Mouse (Mus musculus) liver, adult 2 months (tissue): ENCODE data around the gene Anapc11. TPM values are rescaled to one million over a fixed set of nuclear protein-coding genes. Genes with fewer than 3 reads are reported as not detected.
A peak's percentile ranks its signal among the peaks of the same experiment; 100 is the strongest.

ENCODE experiments used
- DNase-seq: peaks from one replicate; pipeline ENCODE4 v3.0.0-alpha.2; 2011; ENCODE audit warnings: low read depth, low spot score; ENCODE audit errors: extremely low read depth
- H3K27ac ChIP-seq: fragments of 200-500 bp; replicated peaks from 2 replicates; pipeline ENCODE4 v1.5.1; 2012; ENCODE audit warnings: low read depth, mild to moderate bottlenecking, control low read depth, inconsistent platforms, low read length; ENCODE audit not compliant: insufficient read depth
- H3K27me3 ChIP-seq: fragments of 200-500 bp; 2 replicates; pipeline ENCODE4 v1.6.1; 2012; ENCODE audit warnings: mild to moderate bottlenecking, moderate library complexity, low read length, inconsistent platforms; ENCODE audit not compliant: control insufficient read depth, insufficient read depth
- H3K36me3 ChIP-seq: fragments of 200-500 bp; 2 replicates; pipeline ENCODE4 v1.6.1; 2012; ENCODE audit warnings: low read length, inconsistent platforms; ENCODE audit not compliant: control insufficient read depth, insufficient read depth
- H3K4me1 ChIP-seq: fragments of 200-500 bp; 2 replicates; pipeline ENCODE4 v1.6.1; 2011; ENCODE audit warnings: low read length; ENCODE audit not compliant: control insufficient read depth, insufficient read depth
- H3K4me3 ChIP-seq: fragments of 200-500 bp; 2 replicates; pipeline ENCODE4 v1.5.1; 2011; ENCODE audit warnings: low read depth, mild to moderate bottlenecking, control low read depth, low read length, moderate library complexity; ENCODE audit not compliant: insufficient read depth
- H3K79me2 ChIP-seq: fragments of 200-500 bp; 2 replicates; pipeline ENCODE4 v1.6.1; 2012; ENCODE audit warnings: inconsistent platforms, mild to moderate bottlenecking, low read length, moderate library complexity; ENCODE audit not compliant: control insufficient read depth, insufficient read depth
- H3K9ac ChIP-seq: fragments of 200-500 bp; 2 replicates; pipeline ENCODE4 v1.6.1; 2012; ENCODE audit warnings: low read depth, mild to moderate bottlenecking, control low read depth, inconsistent platforms, low read length
- CTCF ChIP-seq: fragments of 200-500 bp; IDR thresholded peaks from 2 replicates; pipeline ENCODE4 v1.5.1; 2011; ENCODE audit warnings: low read depth, low read length, control low read depth
- POLR2A ChIP-seq: fragments of 200-500 bp; IDR thresholded peaks from 2 replicates; pipeline ENCODE4 v1.6.1; 2011; ENCODE audit warnings: low read length, control low read depth; ENCODE audit not compliant: insufficient read depth; ENCODE audit errors: extremely low read depth
- WGBS: fragments of 180-500 bp; shearing (Covaris S2); methylation state at CpG from one replicate; pipeline ENCODE4 v1.1.7; 2018; 5-methylcytosine and 5-hydroxymethylcytosine counted together
- polyA plus RNA-seq: library from polyadenylated mRNA; depleted of rRNA; stranded (reverse); fragments of >200 nt; gene quantifications from 2 replicates; pipeline ENCODE4 v1.2.3, GENCODE M21; 2012
- total RNA-seq: library from RNA; depleted of rRNA; stranded (reverse); fragments of >200 nt; gene quantifications from 2 replicates; pipeline ENCODE4 v1.2.3, GENCODE M21; 2014

Gene Anapc11
- total and polyA plus RNA-seq, 2 experiments = 8.9 to 57.0 TPM

GRCm38 (mm10) chr11:120576365-120576981 lies 21.7 kb upstream of the Anapc11 start:
- H3K4me1 ChIP-seq = peaks cover 31% of the 10 kb centered on the region
- H3K9ac ChIP-seq = peak overlapping the region; percentile 91
- peak overlapping the region; percentile 61 for H3K4me3 ChIP-seq
- no peak for TF ChIP-seq CTCF
- TF ChIP-seq POLR2A = peak; percentile 59; the same call in 1 of the 2 replicates
- peaks cover 23% of the 10 kb centered on the region for H3K79me2 ChIP-seq
- H3K27ac ChIP-seq = peak overlapping the region; percentile 100
- peak; percentile 100 for DNase-seq
- H3K27me3 ChIP-seq = no peaks in the 10 kb centered on the region
- 30% methylated on average over 3 of the region's 3 CpGs for WGBS
- H3K36me3 ChIP-seq = peaks cover 1% of the 10 kb centered on the region

- H3K4me3 ChIP-seq = peak overlapping the region; percentile 61
- H3K27ac ChIP-seq = peak overlapping the region; percentile 100
- peaks cover 16% of the 10 kb centered on the region for H3K79me2 ChIP-seq
- H3K36me3 ChIP-seq = no peaks in the 10 kb centered on the region; the same call in 1 of the 2 replicates
- peaks cover 34% of the 10 kb centered on the region for H3K4me1 ChIP-seq
- TF ChIP-seq POLR2A (no peak), CTCF (0 out of 2 replicates have a peak, but pooled peaks have one; percentile 8)
- DNase-seq = peak; percentile 75
- H3K9ac ChIP-seq = peak overlapping the region; percentile 91
- no peaks in the 10 kb centered on the region for H3K27me3 ChIP-seq
- 27% methylated on average over 7 of the region's 7 CpGs for WGBS
Observed at GRCm38 (mm10) chr11:120577211-120578023, 20.8 kb upstream of the Anapc11 start.

- Histone ChIP-seq H3K4me3 (peak overlapping the region; percentile 61), H3K79me2 (peaks cover 14% of the 10 kb centered on the region; the same call in 1 of the 2 replicates), H3K27me3 (no peaks in the 10 kb centered on the region), H3K36me3 (no peaks in the 10 kb centered on the region; the same call in 1 of the 2 replicates), H3K27ac (peak overlapping the region; percentile 100), H3K4me1 (peaks cover 36% of the 10 kb centered on the region), H3K9ac (peak overlapping the region; percentile 91)
- peak; percentile 85 for DNase-seq
- TF ChIP-seq POLR2A (peak; percentile 41; the same call in 1 of the 2 replicates), CTCF (no peak)
- 30% methylated on average over 10 of the region's 10 CpGs for WGBS
Observed at GRCm38 (mm10) chr11:120578024-120578693, 20.1 kb upstream of the Anapc11 start.

- no peak for DNase-seq
Observed at GRCm38 (mm10) chr11:120578694-120579243, 19.5 kb upstream of the Anapc11 start.

GRCm38 (mm10) chr11:120579316-120580107 lies 18.7 kb upstream of the Anapc11 start:
- 25% methylated on average over 15 of the region's 15 CpGs for WGBS

More at GRCm38 (mm10) chr11:120578694-120579243, 19.5 kb upstream of the Anapc11 start:
- WGBS = 41% methylated on average over 11 of the region's 11 CpGs
- peak overlapping the region; percentile 100 for H3K27ac ChIP-seq
- H3K4me1 ChIP-seq = peaks cover 36% of the 10 kb centered on the region
- peaks cover 14% of the 10 kb centered on the region; the same call in 1 of the 2 replicates for H3K79me2 ChIP-seq
- no peaks in the 10 kb centered on the region; the same call in 1 of the 2 replicates for H3K36me3 ChIP-seq
- H3K9ac ChIP-seq = peak overlapping the region; percentile 91
- no peaks in the 10 kb centered on the region for H3K27me3 ChIP-seq
- TF ChIP-seq CTCF (no peak), POLR2A (no peak)
- peak overlapping the region; percentile 61 for H3K4me3 ChIP-seq

More at GRCm38 (mm10) chr11:120579316-120580107, 18.7 kb upstream of the Anapc11 start:
- Histone ChIP-seq H3K36me3 (no peaks in the 10 kb centered on the region; the same call in 1 of the 2 replicates), H3K9ac (peak overlapping the region; percentile 96), H3K27me3 (no peaks in the 10 kb centered on the region), H3K27ac (peak overlapping the region; percentile 100), H3K79me2 (peaks cover 14% of the 10 kb centered on the region; the same call in 1 of the 2 replicates), H3K4me3 (peak overlapping the region; percentile 61), H3K4me1 (peaks cover 32% of the 10 kb centered on the region)
- DNase-seq = peak; percentile 66
- TF ChIP-seq CTCF (peak; percentile 82), POLR2A (0 out of 2 replicates have a peak, but pooled peaks have one; percentile 29)
